Mouse (Mus musculus) megakaryocyte progenitor cell, adult 5-6 weeks (primary cell): Measurements from ENCODE around the gene Rpf2. TPM values are rescaled to one million over a fixed set of nuclear protein-coding genes. Genes with fewer than 3 reads are reported as not detected.

ENCODE experiments used
- ATAC-seq: replicated peaks from 2 replicates; pipeline ENCODE4 v1.8.0; 2016; ENCODE audit warnings: mild to moderate bottlenecking, moderate TSS enrichment, inconsistent platforms; ENCODE audit not compliant: poor library complexity
- total RNA-seq, 2 experiments: library from RNA; stranded (forward) in 1 of 2; stranded (reverse) in 1 of 2; fragments of 157-497, 149-512 nt in 1 of 2; fragments of 200-1000 nt in 1 of 2; gene quantifications; 2 replicates each; pipeline versions ENCODE4 v1.2.3 to v1.2.4; 2015 to 2017

Gene Rpf2
- total RNA-seq (2015) (97.3 and 109 TPM in 2 replicates), total RNA-seq (2017) (184 and 213 TPM in 2 replicates)

DNA sequence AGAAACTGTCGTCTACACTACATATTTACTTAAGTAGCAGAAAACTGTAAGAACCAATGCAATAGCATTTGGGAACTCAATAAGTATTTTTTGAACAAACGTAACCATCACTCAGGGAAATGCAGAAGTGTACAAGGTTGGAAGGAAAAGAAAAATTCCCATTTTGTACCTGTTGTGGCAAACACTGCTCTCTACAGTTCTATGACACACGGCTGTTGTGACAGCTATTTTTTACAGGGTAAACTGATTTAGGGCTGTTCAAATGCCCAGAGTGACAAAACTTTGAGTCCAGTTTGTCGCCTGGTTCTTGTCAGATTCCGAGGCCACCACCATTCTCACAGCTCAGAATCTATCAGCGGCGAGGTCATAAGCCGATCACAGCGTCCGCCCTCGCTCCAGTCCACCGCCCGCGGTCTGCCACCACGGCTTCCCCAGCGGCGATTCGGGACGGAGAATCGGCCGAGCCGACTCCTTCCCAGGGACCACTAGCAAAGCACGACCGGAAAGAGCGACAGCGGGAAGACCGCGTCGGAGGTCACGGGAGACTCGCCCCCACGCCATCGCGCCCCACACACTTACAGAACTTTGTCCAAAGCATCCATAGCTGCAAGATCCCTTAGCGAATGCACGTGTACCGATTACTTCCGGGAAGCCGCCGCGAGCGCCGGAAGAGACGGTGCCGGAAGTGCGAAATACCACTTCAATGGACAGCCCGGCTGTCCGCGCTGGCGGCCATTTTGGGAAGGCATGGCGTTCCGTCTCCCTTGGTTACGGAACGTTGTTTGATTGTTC, at the start of gene Rpf2:
Gene Rpf2, minus strand, starts transcription at position 663 of the 792 bp plus-strand sequence.
- ATAC-seq: peak; percentile 96

DNA sequence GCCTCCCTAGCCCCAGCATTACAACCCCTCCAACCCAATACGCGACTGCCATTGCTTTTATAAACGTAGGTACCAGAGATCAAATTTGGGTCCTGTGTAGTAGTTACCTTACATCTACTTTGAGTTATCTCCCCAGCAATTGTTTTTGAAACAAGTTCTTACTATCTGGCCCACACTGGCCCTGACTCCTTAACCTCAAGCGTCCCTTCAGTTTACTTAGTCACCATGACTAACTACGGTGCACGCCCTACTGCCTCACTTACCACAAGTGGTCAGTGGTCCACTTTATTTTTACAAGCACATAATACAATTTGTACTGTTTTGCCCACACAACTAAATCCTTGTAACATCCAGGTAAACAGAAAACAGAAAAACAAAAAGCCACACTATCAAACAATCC, 45.8 kb upstream of the Rpf2 start:
- ATAC-seq: no peak

DNA sequence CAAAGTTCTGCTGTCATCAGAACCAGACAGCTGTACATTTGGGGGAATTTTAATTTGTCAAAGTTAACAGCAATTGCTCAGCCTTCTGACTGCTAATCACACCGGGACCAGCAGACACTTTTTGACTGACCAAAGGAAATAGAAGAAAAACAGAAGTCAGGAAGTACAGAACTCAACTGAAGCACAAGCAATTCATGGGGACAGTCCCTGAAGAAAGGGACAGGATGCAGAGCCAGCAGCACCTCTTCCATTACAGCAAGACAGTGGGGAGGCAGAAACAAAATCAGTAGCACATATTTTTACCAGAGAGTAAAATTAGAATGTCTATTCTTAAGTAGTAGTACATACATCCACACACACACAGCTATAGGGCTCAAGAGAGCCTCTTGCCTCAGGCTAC, 39.9 kb upstream of the Rpf2 start:
- ATAC-seq: no peak

DNA sequence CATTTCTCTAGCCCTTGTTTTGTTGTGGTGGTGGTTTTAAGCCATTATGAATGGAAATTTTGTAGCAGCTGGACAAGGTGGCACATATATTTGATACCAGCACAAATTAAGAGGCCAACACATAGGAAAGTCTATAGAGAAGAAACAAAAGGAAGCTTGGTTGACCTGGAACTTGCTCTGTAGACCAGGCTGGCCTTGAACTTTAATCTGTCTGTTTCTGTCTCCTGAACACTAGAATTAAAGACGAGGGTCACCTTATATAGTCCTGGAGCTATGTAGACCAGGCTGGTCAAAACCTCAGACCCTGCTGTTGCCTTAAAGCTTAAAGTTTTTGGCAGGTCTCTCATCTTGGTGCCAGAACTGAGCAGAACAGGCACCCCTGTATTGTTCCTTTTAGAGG, 38.7 kb upstream of the Rpf2 start:
- ATAC-seq: 0 out of 2 replicates have a peak, but pooled peaks have one; percentile 12

DNA sequence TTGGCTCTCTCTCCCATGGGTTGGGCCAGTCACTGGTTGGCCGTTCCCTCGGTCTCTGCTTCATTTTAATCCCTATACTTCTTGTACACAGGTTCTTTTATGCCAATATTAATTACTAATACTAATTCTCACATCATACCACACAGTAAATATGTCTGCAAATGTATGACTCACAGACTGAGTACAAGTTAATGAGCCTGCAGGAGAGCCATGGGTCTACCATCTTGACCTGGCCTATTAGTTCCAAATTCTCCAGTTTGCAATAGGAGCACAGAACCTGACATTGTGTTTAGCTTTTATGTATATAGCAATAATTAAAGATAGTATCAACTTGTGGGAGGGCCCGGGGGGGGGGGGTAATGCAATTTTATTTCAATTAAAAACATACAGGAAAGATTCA, 38.2 kb upstream of the Rpf2 start:
- 0 out of 2 replicates have a peak, but pooled peaks have one; percentile 18 for ATAC-seq

DNA sequence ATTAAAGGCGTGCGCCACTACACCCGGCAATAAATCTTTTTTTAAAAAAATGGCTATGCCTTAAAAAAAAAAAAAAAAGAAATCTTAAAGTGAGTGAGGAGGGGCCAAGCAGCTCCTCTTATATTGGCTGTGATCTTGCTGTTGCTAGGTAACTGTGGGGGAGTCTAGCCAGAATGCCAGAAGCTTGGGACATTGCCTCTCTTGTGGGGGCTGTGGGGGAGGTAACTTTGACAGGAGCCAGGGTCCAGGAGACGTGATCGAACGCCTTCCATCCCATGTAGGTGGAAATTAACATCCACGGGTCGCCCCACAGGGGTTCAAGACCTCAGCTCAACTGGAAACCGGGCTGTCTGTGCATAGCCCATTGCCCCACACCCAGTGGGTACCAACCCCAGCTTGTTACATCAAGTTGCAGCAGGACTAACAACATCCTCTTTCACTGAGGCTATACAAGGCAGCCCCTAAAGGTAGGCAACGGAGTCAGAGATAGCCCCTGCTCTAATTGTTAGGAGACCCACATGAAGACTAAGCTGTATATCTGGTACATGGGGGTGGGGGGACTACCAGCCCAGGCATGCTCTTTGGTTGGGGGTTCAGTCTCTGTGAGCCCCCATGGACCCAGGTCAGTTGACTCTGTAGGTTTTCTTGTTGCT, 37.5 kb upstream of the Rpf2 start:
- 0 out of 2 replicates have a peak, but pooled peaks have one; percentile 11 for ATAC-seq

DNA sequence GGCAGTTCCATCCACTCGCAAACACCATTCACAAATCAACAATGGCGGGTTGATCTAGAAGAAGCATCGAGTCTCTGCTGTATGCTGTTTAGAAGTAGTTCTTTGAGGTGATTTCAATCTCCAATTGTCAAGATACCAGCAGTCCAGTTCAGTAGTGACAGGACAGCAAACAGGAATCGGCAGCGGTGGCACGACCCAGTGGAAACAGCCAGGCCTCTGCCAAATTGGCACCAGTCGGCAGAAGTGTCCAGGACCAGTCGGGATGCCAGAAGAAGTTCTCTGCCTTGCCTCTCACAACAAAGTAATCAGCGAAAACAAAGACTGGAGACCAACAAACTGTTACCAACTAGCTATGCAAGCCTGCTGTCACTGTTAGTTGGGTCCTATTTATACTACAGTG, 36.8 kb upstream of the Rpf2 start:
- ATAC-seq: no peak

DNA sequence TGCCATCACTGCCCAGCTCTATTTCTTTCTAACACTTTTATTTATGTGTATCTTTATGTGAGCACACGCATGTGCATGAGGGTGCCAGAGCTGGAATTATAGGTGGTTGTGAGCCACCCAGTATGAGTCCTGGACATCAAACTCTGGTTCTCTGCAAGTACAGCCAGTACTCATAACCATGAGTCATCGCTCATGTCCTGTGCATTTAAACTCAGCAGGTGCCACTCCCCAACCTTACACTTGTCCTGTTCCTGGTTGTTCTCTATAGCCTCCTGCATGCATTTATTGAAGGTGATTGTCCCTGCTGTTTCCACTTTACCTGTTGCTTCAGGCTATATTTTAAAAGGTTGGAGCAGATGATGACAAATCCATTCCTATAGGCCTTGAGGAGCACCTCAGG, 34.7 kb upstream of the Rpf2 start:
- no peak for ATAC-seq

DNA sequence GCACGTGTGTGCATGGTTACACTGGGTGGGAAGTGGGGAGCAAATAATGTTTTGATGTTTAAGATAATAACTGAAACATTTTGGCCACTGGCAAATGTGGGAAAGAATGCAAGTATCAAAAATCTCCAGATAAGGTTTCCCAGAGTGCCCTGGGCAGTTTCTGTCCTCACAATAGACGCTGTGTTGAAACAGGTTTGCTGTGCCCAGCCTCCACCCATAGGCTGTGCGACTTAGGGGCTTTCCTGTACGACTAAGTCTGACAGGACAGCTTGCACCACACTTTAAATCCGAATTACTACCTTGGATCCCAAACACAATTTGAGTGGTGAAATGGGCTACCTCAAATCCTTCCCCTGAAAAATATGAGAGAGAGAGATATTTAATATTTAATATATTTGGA, 31.5 kb upstream of the Rpf2 start:
- no peak for ATAC-seq

DNA sequence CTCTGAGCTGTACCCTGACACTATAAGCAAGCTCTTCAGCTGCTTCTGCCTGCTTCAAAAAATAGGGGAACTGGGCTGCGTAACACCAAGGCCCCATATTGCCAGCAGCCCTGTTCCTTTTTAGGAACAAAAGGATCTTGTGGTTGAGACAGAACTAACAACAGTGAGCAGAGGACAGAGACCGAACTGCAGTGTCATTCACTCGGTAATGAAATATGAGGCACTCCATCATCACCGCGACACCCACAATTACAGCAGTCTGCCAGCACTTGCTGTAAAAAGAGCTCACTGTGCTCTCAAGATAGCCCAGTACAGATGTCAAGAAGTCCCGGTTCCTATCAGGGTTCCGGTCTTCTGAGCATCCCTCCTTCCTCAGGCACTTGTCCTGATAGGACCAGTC, 29.2 kb upstream of the Rpf2 start:
- peak; percentile 89 for ATAC-seq

DNA sequence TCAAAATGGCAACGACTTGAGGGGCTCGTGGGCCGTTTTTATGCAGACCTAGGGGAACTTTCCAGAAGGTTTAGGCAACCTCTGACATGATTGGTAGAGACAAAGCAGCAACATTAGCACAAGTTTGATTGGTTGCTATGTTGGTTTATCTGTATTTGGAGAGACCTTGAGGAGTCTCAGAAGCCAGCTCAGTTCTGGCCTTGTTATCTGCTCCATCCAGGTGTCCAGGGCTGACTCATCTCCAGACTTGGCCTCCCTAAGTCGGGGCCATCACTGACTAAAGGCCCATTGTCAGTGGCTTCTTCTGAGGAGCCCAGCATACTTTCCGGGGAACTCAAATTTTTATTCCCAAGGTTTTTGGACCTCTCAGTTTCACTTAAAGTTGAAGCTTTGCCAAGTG, 27.1 kb upstream of the Rpf2 start:
- ATAC-seq: peak; percentile 76

DNA sequence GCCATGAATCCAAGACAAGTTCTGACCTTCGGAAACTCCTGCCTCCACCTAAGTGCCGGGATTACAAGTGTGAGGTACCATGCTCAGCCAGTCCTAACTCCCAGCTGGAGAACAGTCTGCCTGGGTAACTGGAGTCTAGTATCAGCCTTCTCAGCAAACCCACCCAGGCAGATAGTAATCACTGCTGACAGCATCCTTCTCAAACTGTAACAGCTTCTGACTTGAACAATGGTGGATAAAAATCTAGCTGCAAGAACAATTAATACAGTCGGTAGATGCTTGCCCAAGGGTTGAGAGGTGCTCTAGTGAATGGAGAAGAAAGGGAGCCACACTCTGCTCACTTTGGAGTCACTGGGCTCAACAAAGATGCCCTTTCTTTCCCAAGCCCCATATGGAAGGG, 24.4 kb upstream of the Rpf2 start:
- no peak for ATAC-seq

DNA sequence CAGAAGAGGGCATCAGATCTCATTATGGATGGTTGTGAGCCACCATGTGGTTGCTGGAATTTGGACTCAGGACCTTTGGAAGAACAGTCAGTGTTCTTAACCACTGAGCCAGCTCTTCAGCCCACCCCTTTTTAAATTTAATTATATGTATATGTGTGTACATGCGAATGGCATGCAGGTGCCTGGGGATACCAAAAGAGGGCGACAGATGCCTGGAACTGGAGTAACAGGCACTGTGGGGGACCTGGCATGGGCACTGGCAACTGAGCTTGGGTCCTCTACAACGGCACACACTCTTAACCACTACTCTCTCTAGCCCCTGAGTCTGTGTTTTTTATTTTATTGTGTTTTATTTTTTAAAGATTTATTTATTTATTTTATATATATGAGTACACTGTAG, 18.1 kb upstream of the Rpf2 start:
- ATAC-seq: no peak

DNA sequence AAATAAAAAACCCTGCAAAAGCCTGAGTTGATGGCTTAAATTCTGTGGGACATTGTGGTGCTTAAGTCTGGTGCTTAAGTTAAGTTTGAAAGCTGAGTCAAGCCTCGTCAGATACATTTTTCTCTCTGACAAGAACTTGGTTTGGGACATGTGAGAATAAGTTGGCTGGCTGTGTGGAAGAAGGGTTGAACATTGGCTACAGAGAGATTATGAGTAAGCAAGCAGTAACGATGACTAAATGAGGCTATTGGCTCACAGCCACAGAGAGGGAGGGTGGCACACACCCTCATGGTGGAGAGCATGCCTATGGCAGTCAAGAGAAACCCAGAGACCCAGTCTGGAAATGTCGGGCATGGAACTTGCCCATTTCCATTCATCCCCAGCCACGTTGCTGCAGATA, 16.9 kb upstream of the Rpf2 start:
- ATAC-seq: no peak

DNA sequence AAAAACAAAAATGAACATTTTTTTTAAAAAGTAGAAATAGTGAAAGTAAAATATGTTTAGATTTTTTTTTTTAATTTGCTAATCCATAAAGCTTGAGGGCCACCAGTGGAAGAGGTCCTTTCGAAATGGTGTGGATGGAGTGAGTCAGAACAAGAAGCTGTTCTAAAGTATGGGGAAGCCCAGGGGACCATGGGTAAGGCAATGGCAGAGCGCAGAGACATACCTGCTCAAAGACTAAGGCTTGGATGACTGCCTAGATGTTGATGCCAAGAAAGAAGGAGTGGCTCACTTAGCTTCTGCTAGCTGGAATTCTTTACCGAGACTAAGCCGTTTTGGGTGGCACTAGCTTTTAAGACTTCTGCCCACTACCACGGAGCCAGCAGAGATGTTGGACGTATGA, 15.4 kb upstream of the Rpf2 start:
- no peak for ATAC-seq

DNA sequence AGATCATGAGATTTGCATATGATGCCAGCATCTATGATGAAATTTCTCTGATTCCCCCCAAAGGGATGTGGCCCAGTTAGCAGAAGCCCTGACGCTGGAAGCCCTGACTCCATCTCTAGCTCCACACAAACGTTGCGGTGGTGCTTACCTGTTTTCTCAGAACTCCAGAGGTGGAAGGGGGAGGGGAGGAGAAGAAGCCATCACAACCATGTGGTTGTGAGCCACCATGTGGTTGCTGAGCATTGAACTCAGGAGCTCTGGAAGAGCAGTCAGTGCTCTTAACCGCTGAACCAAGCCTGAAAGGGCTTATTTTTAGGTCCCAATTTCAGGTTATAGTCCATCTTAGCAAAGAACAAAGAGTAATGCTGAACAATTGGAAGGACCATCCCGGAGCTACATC, 13.5 kb upstream of the Rpf2 start:
- ATAC-seq: no peak

DNA sequence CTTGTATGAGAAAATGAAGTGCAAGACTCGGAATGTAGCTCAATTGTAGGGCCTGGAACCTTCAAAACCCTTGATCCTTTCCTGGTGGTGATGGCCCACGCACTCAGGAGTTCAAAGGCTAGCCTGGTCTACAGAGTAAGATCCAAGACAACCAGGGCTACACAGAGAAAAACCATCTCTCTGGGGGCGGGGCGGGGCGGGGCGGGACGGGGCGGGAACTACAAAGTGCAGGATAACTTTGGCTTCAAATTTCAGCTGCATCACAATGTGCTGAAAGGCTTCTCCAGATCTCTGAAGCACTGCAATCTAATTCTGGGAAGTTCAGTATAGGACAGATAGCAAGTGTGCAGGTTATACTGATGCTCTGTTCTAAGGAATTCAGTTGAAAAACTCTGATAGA, 12.7 kb upstream of the Rpf2 start:
- no peak for ATAC-seq

DNA sequence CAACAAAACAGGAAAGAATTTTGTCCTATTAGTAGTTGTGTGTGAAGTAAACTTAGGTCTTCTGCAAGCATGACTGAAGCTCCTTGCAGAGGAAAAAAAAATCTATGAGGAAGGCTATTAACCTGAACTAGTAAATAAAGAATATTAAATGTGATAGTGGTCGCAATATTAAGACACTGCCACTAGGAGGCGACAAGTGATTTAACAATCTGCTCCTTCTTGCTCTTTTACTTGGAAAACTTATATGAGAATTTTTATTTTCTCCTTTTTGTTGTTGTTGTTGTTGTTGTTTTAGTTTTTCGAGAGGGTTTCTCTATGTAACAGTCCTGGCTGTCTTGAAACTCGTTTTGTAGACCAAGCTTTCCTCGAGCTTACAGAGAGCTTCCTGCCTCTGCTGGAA, 12.1 kb upstream of the Rpf2 start:
- peak; percentile 45; the same call in 1 of the 2 replicates for ATAC-seq

DNA sequence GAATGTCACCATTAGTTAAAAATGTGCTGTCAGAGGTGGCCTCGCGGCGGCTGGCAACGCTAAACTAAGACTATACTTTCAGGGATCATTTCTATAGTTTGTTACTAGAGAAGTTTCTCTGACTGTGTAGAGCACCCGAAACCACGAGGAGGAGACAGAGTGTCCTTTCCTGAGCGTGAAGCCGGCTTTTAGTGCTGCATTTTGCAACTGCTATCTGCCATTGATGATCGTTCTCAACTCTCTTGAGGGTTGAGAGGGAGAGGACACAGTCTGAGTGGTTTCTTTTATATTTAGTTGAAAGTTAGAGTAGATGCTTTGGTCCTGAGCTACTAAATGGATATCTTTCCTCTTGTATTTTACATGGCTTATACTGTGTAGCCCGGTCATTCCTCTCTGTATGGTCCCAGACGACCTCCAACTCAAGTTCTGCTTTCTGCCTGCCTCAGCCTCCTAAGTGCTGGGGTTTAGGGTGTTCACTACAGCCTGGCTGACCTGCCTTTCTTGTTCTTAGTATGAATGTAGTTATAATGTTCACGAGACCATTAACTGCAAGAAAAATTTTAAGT, 11.6 kb upstream of the Rpf2 start:
- ATAC-seq: peak; percentile 68

DNA sequence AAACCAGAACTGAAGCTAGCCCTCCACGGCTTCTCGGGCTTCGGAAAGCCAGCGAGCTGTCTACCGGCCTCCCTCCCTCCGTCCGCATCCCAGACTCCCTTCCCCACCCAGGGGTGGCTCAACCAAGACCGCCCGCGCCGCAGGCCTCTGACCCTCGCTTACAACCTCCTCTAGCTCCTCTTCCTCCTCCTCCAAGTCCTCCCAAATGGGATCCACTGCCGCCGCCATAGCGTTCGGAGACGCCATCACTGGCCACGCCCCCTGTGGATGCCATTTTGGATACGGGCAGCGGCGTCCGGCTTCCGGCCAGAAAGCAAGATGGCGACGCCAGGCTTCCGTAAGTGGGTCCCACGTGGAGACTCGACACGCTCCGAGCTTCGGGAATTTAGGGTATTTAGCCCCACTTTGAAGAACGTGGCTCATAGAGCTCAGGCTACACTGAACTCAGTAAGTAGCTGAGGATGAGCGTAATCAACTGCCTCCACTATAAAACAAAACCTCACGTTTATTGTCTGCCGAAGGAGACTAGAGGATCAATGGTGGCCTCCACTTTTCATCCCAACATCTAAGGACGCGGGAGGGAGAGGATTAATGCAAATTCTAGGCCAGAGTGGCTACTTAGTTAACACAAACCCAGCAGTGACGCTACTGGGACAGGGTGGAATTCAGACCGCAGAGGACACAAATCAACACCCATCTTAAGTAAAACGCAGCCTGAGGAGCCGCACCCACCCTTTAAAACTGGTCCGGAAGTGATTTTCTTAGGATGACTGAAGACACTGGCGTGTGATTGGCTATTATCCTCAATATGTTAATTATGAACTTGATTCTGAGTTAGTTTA, 10.8 kb upstream of the Rpf2 start, which contains the start of gene Gtf3c6:
Gene Gtf3c6, minus strand, starts transcription at position 695 of the 842 bp plus-strand sequence.
- ATAC-seq: peak; percentile 61

DNA sequence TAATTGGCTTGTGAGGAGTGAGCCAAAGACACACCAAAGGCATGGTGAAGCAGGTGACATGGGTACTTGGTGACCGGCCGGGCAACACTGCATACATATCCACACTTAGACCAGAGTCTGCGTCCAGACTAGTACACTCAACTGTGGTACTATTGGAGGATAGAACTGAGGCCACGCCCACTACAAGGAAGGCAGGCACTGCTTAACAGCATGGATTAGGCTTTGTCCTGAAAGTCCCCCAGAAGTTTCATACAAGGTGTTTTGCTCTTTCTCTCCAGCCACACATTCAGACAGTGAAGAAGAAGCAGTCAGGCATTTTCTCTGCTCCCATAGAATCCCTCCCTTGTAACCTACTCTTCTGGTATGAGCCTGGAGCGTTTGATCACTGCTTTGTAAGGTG, 9.9 kb upstream of the Rpf2 start:
- peak; percentile 28 for ATAC-seq
